Mouse (Mus musculus) cerebellum, adult (tissue): ENCODE measurements at regions not wholly inside any gene's neighbourhood (a gene's known extent, or its start where the extent isn't known, plus 50 kb on each side); places are given as distances from the start of the nearest gene placed in this dataset.

Experiments used
- ATAC-seq: cut with Nextera tagmentation; 2 replicates; pipeline ENCODE4 v1.9.2; 2017; ENCODE audit warnings: mild to moderate bottlenecking, moderate library complexity, mixed read lengths; ENCODE audit not compliant: insufficient number of reproducible peaks, low FRiP score, low TSS enrichment

GRCm38 (mm10) chr10:39224449-39225094 is 61.0 kb upstream of the Ccn6 start:
- no peak for ATAC-seq

- no peak for ATAC-seq
Observed at GRCm38 (mm10) chr10:39221028-39221427, 57.4 kb upstream of the Ccn6 start.

GRCm38 (mm10) chr10:39219366-39219765 is 55.8 kb upstream of the Ccn6 start:
- no peak for ATAC-seq

GRCm38 (mm10) chr10:39218151-39218550 is 54.6 kb upstream of the Ccn6 start:
- no peak for ATAC-seq

GRCm38 (mm10) chr10:39216142-39216904 is 52.7 kb upstream of the Ccn6 start:
- ATAC-seq: no peak

- ATAC-seq: no peak
Observed at GRCm38 (mm10) chr10:39214563-39214962, 51.0 kb upstream of the Ccn6 start.
